Mouse (Mus musculus): ENCODE results near the gene Slx4ip. TPM values are rescaled to one million over a fixed set of nuclear protein-coding genes. Genes with fewer than 3 reads are reported as not detected.

Gene Slx4ip
- polyA plus RNA-seq, 1 experiment from 2014 or later = 6.1 TPM

- H3K27ac ChIP-seq (replicated peaks; ENCODE audit: low read depth, low read length) = no peak overlapping the region
- no peaks in the 10 kb centered on the region for H3K36me3 ChIP-seq (ENCODE audit: control insufficient read depth, insufficient read depth, low read length)
- H3K4me3 ChIP-seq (ENCODE audit: low read depth, low read length) = no peak overlapping the region
- WGBS = 83% methylated on average over 1 of the region's 3 CpGs
- DNase-seq (ENCODE audit: low spot score) (no peak), ATAC-seq (ENCODE audit: low read depth) (no peak)
- no peaks in the 10 kb centered on the region for H3K27me3 ChIP-seq (replicated peaks; ENCODE audit: control insufficient read depth, insufficient read depth, low read length)
- H3K4me2 ChIP-seq (ENCODE audit: low read depth, low read length) = no peak overlapping the region
- no peaks in the 10 kb centered on the region for H3K9me3 ChIP-seq (ENCODE audit: control insufficient read depth, low read length)
- H3K4me1 ChIP-seq (ENCODE audit: control insufficient read depth, insufficient read depth, low read length) = peaks cover 10% of the 10 kb centered on the region
- no peak overlapping the region for H3K9ac ChIP-seq (ENCODE audit: low read depth, low read length)
These were observed 67.7 kb downstream of the Slx4ip start for GRCm38 (mm10) chr2:136958697-136959096.

- DNase-seq (ENCODE audit: low spot score) (no peak), ATAC-seq (ENCODE audit: low read depth) (no peak)
- Histone ChIP-seq H3K4me1 (ENCODE audit: control insufficient read depth, insufficient read depth, low read length) (peaks cover 5% of the 10 kb centered on the region; the same call in 1 of the 2 replicates), H3K27me3 (replicated peaks; ENCODE audit: control insufficient read depth, insufficient read depth, low read length) (no peaks in the 10 kb centered on the region), H3K9me3 (ENCODE audit: control insufficient read depth, low read length) (no peaks in the 10 kb centered on the region), H3K36me3 (ENCODE audit: control insufficient read depth, insufficient read depth, low read length) (no peaks in the 10 kb centered on the region), H3K27ac (replicated peaks; ENCODE audit: low read depth, low read length) (no peak overlapping the region), H3K4me3 (ENCODE audit: low read depth, low read length) (no peak overlapping the region), H3K4me2 (ENCODE audit: low read depth, low read length) (no peak overlapping the region), H3K9ac (ENCODE audit: low read depth, low read length) (no peak overlapping the region)
- 45% methylated on average over 1 of the region's 1 CpGs for WGBS
These were observed 84.8 kb downstream of the Slx4ip start for GRCm38 (mm10) chr2:136975774-136976173.

GRCm38 (mm10) chr2:136979056-136979772 is 88.2 kb downstream of the Slx4ip start:
- Histone ChIP-seq H3K4me2 (ENCODE audit: low read depth, low read length) (no peak overlapping the region), H3K27ac (replicated peaks; ENCODE audit: low read depth, low read length) (no peak overlapping the region), H3K4me1 (ENCODE audit: control insufficient read depth, insufficient read depth, low read length) (peaks cover 7% of the 10 kb centered on the region; the same call in 1 of the 2 replicates), H3K9ac (ENCODE audit: low read depth, low read length) (no peak overlapping the region), H3K36me3 (ENCODE audit: control insufficient read depth, insufficient read depth, low read length) (no peaks in the 10 kb centered on the region), H3K27me3 (replicated peaks; ENCODE audit: control insufficient read depth, insufficient read depth, low read length) (no peaks in the 10 kb centered on the region), H3K4me3 (ENCODE audit: low read depth, low read length) (no peak overlapping the region), H3K9me3 (ENCODE audit: control insufficient read depth, low read length) (no peaks in the 10 kb centered on the region)
- DNase-seq (ENCODE audit: low spot score) (no peak), ATAC-seq (ENCODE audit: low read depth) (no peak)
- 76% methylated on average over 6 of the region's 6 CpGs for WGBS

DNA sequence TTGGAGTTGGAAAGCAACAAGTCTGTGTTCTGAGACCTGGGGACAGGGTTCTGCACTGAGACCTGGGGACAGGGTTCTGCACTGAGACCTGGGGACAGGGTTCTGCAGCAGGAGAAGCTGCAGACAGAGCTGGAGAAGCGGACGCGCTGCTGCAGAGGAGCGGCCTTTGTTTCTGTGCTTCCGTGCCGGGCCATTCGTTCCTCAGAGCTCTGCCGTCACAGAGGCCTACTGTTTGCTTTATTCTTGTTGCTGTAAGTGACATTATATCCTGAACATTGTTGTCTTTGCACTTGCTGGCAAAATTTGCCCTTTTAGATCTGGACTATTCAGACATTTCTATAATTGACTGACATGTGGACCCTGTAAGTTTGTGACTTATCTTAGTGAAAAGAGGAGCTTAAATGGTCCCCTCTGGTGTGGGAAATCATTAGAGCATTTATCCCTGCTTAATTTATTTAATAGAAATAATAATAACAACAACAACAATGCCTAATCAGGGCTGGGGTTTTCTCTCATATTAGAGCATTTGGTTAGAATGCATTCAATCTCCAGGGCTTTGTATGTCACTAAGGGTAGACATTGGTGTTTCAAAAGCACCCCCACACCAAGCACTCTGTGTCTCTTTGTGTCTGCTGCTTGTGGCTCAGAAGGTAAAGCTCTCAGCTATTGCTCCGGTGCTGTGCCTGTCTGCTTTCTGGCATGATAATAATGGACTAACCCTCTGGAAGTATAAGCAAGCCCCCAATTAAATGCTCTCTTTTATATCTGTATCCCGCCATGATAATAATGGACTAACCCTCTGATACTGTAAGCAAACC is 90.3 kb downstream of the Slx4ip start:
- no peaks in the 10 kb centered on the region for H3K27me3 ChIP-seq (replicated peaks; ENCODE audit: control insufficient read depth, insufficient read depth, low read length)
- no peaks in the 10 kb centered on the region for H3K9me3 ChIP-seq (ENCODE audit: control insufficient read depth, low read length)
- no peak overlapping the region for H3K4me2 ChIP-seq (ENCODE audit: low read depth, low read length)
- H3K4me1 ChIP-seq (ENCODE audit: control insufficient read depth, insufficient read depth, low read length) = peaks cover 7% of the 10 kb centered on the region; the same call in 1 of the 2 replicates
- DNase-seq (ENCODE audit: low spot score) = no peak
- H3K27ac ChIP-seq (replicated peaks; ENCODE audit: low read depth, low read length) = no peak overlapping the region
- ATAC-seq (ENCODE audit: low read depth) = 0 out of 2 replicates have a peak, but pooled peaks have one; percentile 12
- H3K36me3 ChIP-seq (ENCODE audit: control insufficient read depth, insufficient read depth, low read length) = no peaks in the 10 kb centered on the region
- H3K9ac ChIP-seq (ENCODE audit: low read depth, low read length) = no peak overlapping the region; the same call in 1 of the 2 replicates
- no peak overlapping the region for H3K4me3 ChIP-seq (ENCODE audit: low read depth, low read length)
- 56% methylated on average over 10 of the region's 10 CpGs for WGBS

- no peak for ATAC-seq (ENCODE audit: low read depth)
- Histone ChIP-seq H3K4me1 (ENCODE audit: control insufficient read depth, insufficient read depth, low read length) (0 out of 2 replicates have a peak, but pooled peaks cover 5% of the 10 kb centered on the region), H3K4me3 (ENCODE audit: low read depth, low read length) (no peak overlapping the region), H3K4me2 (ENCODE audit: low read depth, low read length) (no peak overlapping the region), H3K27me3 (replicated peaks; ENCODE audit: control insufficient read depth, insufficient read depth, low read length) (no peaks in the 10 kb centered on the region), H3K36me3 (ENCODE audit: control insufficient read depth, insufficient read depth, low read length) (no peaks in the 10 kb centered on the region), H3K9ac (ENCODE audit: low read depth, low read length) (no peak overlapping the region), H3K27ac (replicated peaks; ENCODE audit: low read depth, low read length) (no peak overlapping the region), H3K9me3 (ENCODE audit: control insufficient read depth, low read length) (no peaks in the 10 kb centered on the region)
- DNase-seq (ENCODE audit: low spot score) = no peak
- WGBS = 84% methylated on average over 2 of the region's 2 CpGs
These were observed 92.9 kb downstream of the Slx4ip start for GRCm38 (mm10) chr2:136983959-136984358.

DNA sequence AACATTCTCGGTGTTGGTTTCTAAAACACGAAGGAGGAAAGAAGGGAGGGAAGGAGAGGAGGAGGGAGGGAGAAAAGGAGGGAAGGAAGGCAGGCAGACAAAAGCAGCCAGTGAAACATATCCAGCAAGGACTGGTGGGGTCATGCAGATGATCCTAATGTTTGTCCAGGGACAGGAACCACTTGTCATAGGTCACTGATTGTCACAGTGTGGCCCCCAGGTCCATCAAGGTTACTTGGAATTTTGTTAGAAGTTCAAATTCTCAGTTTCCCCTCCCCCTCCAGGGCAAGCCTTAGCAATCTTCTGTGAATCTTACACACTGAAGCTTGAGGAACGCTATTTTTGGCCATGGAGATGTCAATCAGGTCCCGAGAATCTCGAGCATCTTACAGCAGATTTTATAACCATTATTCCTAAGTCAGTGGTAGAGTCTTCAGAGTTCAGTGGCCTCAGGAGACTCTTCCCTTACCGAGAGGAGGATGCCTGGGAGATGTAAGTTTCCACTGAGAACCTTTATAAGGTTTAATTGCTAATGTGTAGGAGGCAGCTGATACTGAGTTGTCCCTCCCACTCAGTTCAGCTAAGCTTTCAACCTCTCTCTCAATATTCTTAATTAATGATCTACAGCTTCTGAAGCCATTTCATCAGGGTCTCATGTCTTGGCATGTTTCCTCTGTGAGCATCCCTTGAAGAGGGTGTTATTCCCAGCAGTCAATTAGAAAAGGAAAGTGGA is 95.1 kb downstream of the Slx4ip start:
- Histone ChIP-seq H3K36me3 (ENCODE audit: control insufficient read depth, insufficient read depth, low read length) (no peaks in the 10 kb centered on the region), H3K4me1 (ENCODE audit: control insufficient read depth, insufficient read depth, low read length) (no peaks in the 10 kb centered on the region), H3K27ac (replicated peaks; ENCODE audit: low read depth, low read length) (no peak overlapping the region), H3K9me3 (ENCODE audit: control insufficient read depth, low read length) (no peaks in the 10 kb centered on the region), H3K27me3 (replicated peaks; ENCODE audit: control insufficient read depth, insufficient read depth, low read length) (no peaks in the 10 kb centered on the region), H3K4me3 (ENCODE audit: low read depth, low read length) (no peak overlapping the region), H3K4me2 (ENCODE audit: low read depth, low read length) (no peak overlapping the region), H3K9ac (ENCODE audit: low read depth, low read length) (no peak overlapping the region)
- no peak for DNase-seq (ENCODE audit: low spot score)
- WGBS = 63% methylated on average over 6 of the region's 6 CpGs
- ATAC-seq (ENCODE audit: low read depth) = no peak; the same call in 1 of the 2 replicates

- no peaks in the 10 kb centered on the region for H3K4me1 ChIP-seq (ENCODE audit: control insufficient read depth, insufficient read depth, low read length)
- H3K4me2 ChIP-seq (ENCODE audit: low read depth, low read length) = no peak overlapping the region
- H3K9ac ChIP-seq (ENCODE audit: low read depth, low read length) = no peak overlapping the region
- no peaks in the 10 kb centered on the region for H3K36me3 ChIP-seq (ENCODE audit: control insufficient read depth, insufficient read depth, low read length)
- DNase-seq (ENCODE audit: low spot score) (no peak), ATAC-seq (ENCODE audit: low read depth) (no peak)
- H3K27me3 ChIP-seq (replicated peaks; ENCODE audit: control insufficient read depth, insufficient read depth, low read length) = no peaks in the 10 kb centered on the region
- no peak overlapping the region for H3K4me3 ChIP-seq (ENCODE audit: low read depth, low read length)
- H3K27ac ChIP-seq (replicated peaks; ENCODE audit: low read depth, low read length) = no peak overlapping the region
- H3K9me3 ChIP-seq (ENCODE audit: control insufficient read depth, low read length) = no peaks in the 10 kb centered on the region
- WGBS = 94% methylated on average over 3 of the region's 3 CpGs
These were observed 102.1 kb downstream of the Slx4ip start for GRCm38 (mm10) chr2:136993116-136993515.

- H3K27me3 ChIP-seq (replicated peaks; ENCODE audit: control insufficient read depth, insufficient read depth, low read length) = no peaks in the 10 kb centered on the region
- H3K36me3 ChIP-seq (ENCODE audit: control insufficient read depth, insufficient read depth, low read length) = no peaks in the 10 kb centered on the region
- ATAC-seq (ENCODE audit: low read depth) (no peak), DNase-seq (ENCODE audit: low spot score) (peak; percentile 51)
- no peak overlapping the region for H3K4me3 ChIP-seq (ENCODE audit: low read depth, low read length)
- H3K9me3 ChIP-seq (ENCODE audit: control insufficient read depth, low read length) = no peaks in the 10 kb centered on the region
- no peak overlapping the region for H3K4me2 ChIP-seq (ENCODE audit: low read depth, low read length)
- H3K9ac ChIP-seq (ENCODE audit: low read depth, low read length) = no peak overlapping the region
- no peaks in the 10 kb centered on the region for H3K4me1 ChIP-seq (ENCODE audit: control insufficient read depth, insufficient read depth, low read length)
- H3K27ac ChIP-seq (replicated peaks; ENCODE audit: low read depth, low read length) = no peak overlapping the region
These were observed 106.1 kb downstream of the Slx4ip start for GRCm38 (mm10) chr2:136997104-136997503.
